Mouse (Mus musculus): ENCODE measurements around the gene Olfr366.

The Olfr366 gene

DNA sequence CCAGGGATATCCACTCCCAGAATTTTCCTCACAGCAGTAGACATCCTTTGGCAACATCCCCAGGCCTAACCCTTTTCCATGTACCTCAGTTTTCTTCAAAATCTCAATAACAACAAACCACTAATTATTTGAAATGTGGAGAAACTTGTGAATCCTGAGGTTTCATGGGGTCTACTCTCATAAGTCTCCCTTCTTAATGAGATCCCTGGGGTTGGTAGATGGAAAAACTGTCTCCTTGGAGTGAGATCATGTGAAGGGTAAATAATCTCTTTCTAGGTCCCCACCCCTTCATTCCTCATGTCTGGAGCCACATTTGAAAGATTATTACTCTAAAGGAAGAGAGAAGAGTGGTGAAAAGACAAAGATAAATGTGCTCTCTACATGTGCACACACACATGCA is at the start of gene Olfr366:
Gene Olfr366 (plus strand): TSS at position 301 of the 400 bp plus-strand sequence.
- no peak for DNase-seq (ENCODE audit: low read depth, low spot score)

DNA sequence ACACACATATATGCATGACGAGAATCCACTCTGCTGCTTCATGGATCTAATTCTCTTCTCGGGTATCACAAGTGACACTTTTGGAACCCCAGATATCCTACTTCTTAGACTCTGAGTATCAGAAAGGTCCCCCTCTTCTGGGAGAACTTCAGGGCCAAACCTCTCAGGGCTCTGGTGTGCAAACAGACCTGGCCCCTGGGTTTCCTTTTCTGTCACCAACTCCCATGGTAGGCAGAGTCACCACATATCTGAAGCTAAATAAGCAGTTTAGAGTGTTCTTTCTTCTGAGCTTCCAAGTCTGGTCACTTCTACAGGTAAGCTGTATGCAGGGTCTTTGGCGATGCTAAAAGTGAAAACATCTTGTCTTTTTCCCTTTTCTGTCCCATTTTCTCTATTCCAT is 23.5 kb upstream of the Olfr366 start, which contains the start of gene Olfr365:
Gene Olfr365 (plus strand): TSS at position 301 of the 400 bp plus-strand sequence.
- DNase-seq (ENCODE audit: low read depth, low spot score), result no peak

DNA sequence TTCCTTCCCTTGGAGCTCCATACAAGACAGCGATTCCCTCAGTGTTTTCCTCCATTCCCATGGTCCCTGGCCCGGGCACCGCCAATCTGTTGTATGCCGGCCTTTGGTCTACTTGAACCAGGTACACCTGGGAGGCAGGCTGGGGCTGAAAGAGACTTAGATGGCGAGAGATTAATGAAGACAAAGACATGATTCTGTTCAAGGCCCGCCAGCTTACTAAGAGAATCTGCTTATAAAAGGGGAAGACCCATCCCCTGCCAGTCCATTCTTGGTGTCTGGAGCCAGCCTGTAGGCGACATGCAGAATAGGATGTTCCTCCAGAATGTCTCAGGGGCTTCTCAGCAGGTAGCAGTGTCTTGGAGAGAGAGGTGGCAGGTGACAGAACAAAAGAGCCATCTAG is 50.4 kb downstream of the Olfr366 start:
- peak; percentile 46 for DNase-seq (ENCODE audit: low read depth, low spot score)

All from R1 (cell line).